Mouse (Mus musculus) heart, embryonic 14.5 days (tissue): ENCODE measurements around the gene Palm. TPM values are rescaled to one million over a fixed set of nuclear protein-coding genes. Genes with fewer than 3 reads are reported as not detected.

Source experiments
- ATAC-seq: fragments of 200-750 bp; cut with Nextera tagmentation; 2 replicates; pipeline ENCODE4 v1.8.0; 2017; ENCODE audit warnings: low read depth, moderate TSS enrichment; ENCODE audit not compliant: insufficient number of reproducible peaks, insufficient read depth, low FRiP score
- H3K27ac ChIP-seq, 2 experiments: fragments of 200-500 bp in 1 of 2; fragments of 300-500 bp in 1 of 2; sonication (generic) in 1 of 2; replicated peaks in 1 of 2; 2 replicates each; pipeline ENCODE4 v1.5.1; 2012 to 2014; ENCODE audit warnings: low read depth in 2 of 2, low read length in 2 of 2, control low read depth in 1 of 2, mild to moderate bottlenecking in 1 of 2, mixed read lengths in 1 of 2; ENCODE audit not compliant: control insufficient read depth in 1 of 2, insufficient read depth in 1 of 2
- H3K27me3 ChIP-seq: fragments of 300-500 bp; sonication (generic); 2 replicates; pipeline ENCODE4 v1.6.1; 2014; ENCODE audit warnings: mild to moderate bottlenecking, low read length, control low read depth; ENCODE audit not compliant: control insufficient read depth, insufficient read depth
- H3K36me3 ChIP-seq: fragments of 300-500 bp; sonication (generic); 2 replicates; pipeline ENCODE4 v1.6.1; 2014; ENCODE audit warnings: mild to moderate bottlenecking, control low read depth, low read length, mixed read lengths; ENCODE audit not compliant: control insufficient read depth, insufficient read depth
- H3K4me1 ChIP-seq, 2 experiments: fragments of 200-500 bp in 1 of 2; fragments of 300-500 bp in 1 of 2; sonication (generic) in 1 of 2; 2 replicates each; pipeline ENCODE4 v1.6.1; 2012 to 2014; ENCODE audit warnings: low read length in 2 of 2, control low read depth in 1 of 2, mixed read lengths in 1 of 2; ENCODE audit not compliant: control insufficient read depth in 2 of 2, insufficient read depth in 2 of 2
- H3K4me2 ChIP-seq: fragments of 300-500 bp; sonication (generic); 2 replicates; pipeline ENCODE4 v1.6.1; 2014; ENCODE audit warnings: mild to moderate bottlenecking, low read length
- H3K4me3 ChIP-seq, 2 experiments: fragments of 200-500 bp in 1 of 2; fragments of 300-500 bp in 1 of 2; sonication (generic) in 1 of 2; 2 replicates each; pipeline ENCODE4 v1.5.1; 2012 to 2014; ENCODE audit warnings: low read length in 2 of 2, mild to moderate bottlenecking in 2 of 2, control low read depth in 1 of 2, low read depth in 1 of 2, moderate library complexity in 1 of 2; ENCODE audit not compliant: control insufficient read depth in 1 of 2, insufficient read depth in 1 of 2
- H3K9ac ChIP-seq: fragments of 300-500 bp; sonication (generic); 2 replicates; pipeline ENCODE4 v1.6.1; 2014; ENCODE audit warnings: mild to moderate bottlenecking, low read length
- H3K9me3 ChIP-seq: fragments of 300-500 bp; sonication (generic); 2 replicates; pipeline ENCODE4 v1.6.1; 2016; ENCODE audit warnings: low read length, control low read depth; ENCODE audit not compliant: control insufficient read depth
- WGBS: fragments of 180-500 bp; shearing (Covaris S2); extraction: QIAGEN DNeasy Blood & Tissue Kit; methylation state at CpG from one replicate; pipeline ENCODE4 v1.1.7; 2014; 5-methylcytosine and 5-hydroxymethylcytosine counted together
- polyA plus RNA-seq: library from polyadenylated mRNA; unstranded; fragments of >200 nt; fragmentation: Nextera tagmentation; extraction: Ambion mirVana; gene quantifications from 2 replicates; pipeline ENCODE4 v1.2.1, GENCODE M21; 2014

The Palm gene
- polyA plus RNA-seq, 1 experiment from 2014 or later, result 68.1 TPM

DNA sequence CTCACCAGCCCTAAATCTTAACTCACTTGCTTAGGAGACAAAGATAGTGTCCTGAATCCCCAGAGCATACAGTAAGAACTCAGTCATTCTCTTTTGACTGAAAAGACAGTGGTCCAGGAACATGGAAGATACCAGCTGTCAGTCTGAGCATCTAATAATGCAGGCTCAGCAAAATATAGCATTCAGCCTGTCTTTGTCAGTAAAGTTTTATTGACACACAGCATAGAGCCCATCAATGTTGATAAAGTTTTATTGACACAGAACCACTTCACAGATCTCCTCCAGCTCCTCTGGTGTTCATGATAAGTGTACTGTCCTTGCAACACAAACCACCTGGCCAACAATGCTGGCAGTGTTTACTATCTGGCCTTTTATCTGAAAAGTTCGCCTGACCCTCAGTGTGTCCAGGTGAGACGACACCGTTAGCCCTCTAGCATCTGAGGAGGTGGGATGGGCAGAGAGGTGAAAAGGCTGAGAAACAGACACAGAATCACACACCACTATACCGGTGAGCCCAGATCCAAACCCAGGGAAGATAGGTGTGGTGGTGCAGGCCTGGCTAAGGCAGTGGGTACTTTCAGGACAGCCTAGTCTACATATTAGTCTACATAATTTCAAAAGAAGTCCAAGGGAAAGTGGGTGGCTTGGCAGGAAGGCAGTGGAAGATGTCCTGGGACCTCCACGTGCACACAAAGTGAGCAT, 882 bp upstream of the Palm start:
- Histone ChIP-seq H3K4me3 (no peak overlapping the region), H3K27ac (no peak overlapping the region), H3K9ac (no peak overlapping the region)

DNA sequence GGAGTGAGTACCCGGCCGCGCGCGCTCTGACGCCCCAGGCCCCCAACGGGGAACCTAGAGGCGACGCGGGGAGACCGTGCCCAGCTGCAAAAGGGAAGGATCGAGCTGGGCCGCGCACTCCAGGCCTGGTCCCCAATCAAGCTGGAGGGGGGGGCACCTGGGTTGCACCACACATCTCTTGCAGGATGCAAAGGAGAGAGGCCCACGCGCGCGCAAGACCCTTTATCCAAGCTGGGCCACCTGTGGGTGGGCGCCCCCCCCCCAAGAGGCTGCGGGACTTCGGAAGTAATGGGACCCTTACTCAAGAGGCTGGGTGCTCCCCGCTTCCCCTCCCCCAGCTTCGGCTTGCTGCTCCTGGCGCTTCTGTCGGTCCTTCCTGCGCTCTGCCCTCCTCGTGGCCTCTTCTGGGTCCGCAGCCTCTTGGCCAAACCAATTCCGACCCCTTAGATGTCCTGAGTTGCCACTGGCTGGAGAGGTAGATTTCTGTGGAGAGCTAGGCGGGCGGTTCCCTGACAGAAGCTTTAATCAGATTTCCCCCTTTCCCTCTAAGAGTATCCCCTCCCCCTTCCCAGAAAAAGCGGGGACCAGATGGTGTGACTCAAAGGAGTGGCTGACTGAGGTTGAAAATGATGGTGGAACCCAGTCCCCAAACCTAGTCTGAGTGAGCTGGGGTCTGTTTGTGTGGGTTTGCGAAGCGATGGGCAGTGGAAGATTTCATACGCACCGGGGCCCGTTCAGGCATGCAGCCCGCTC, 542 bp downstream of the Palm start:
- Histone ChIP-seq H3K27me3 (no peaks in the 10 kb centered on the region), H3K4me1 (peaks cover 8 to 12% of the 10 kb centered on the region in 2 experiments; a peak in 2 of 4 replicates), H3K9me3 (no peaks in the 10 kb centered on the region), H3K36me3 (no peaks in the 10 kb centered on the region), H3K4me3 (peak overlapping the region; percentile 82 to 84), H3K9ac (peak overlapping the region; percentile 88), H3K27ac (peak overlapping the region; percentile 77 to 80), H3K4me2 (peak overlapping the region; percentile 85)
- ATAC-seq, result peak; percentile 12; the same call in 1 of the 2 replicates
- 5% methylated on average over 36 of the region's 38 CpGs for WGBS

More for the DNA sequence above, 882 bp upstream of the Palm start:
- Histone ChIP-seq H3K27me3 (no peaks in the 10 kb centered on the region), H3K4me1 (peaks cover 8 to 12% of the 10 kb centered on the region in 2 experiments; a peak in 2 of 4 replicates), H3K4me2 (no peak overlapping the region), H3K36me3 (no peaks in the 10 kb centered on the region), H3K9me3 (no peaks in the 10 kb centered on the region)
- 80% methylated on average over 5 of the region's 5 CpGs for WGBS
- ATAC-seq, result no peak

DNA sequence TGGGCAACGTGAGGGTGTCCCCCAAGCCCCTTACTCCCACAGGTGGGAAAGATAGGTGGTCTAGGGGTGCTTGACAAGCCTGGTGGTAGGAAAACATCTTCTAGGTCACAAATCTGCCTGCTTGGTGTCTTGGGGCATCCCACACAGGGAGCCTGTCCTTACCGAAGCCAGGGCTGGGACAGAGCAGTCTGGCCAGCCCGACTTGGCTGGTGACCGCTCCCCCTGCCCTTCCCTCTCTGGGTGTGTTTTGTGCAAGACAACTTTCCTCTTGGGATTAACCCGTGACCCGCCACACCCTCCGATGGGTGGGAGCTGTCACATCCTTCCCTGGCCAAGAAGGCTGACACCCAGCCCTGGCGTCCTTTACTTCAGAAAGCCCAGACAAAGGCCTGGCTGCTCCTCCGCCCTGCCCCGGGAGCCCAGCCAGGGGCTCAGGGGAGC, 1.1 kb downstream of the Palm start:
- H3K36me3 ChIP-seq, result no peaks in the 10 kb centered on the region
- peaks cover 8 to 12% of the 10 kb centered on the region in 2 experiments; a peak in 2 of 4 replicates for H3K4me1 ChIP-seq
- peak overlapping the region; percentile 85 for H3K4me2 ChIP-seq
- H3K9me3 ChIP-seq, result no peaks in the 10 kb centered on the region
- 23% methylated on average over 10 of the region's 10 CpGs for WGBS
- no peaks in the 10 kb centered on the region for H3K27me3 ChIP-seq
- peak overlapping the region; percentile 88 for H3K9ac ChIP-seq
- H3K27ac ChIP-seq, result peak overlapping the region; percentile 77 to 80
- peak overlapping the region; percentile 82 to 84 for H3K4me3 ChIP-seq
- ATAC-seq, result peak; percentile 42; the same call in 1 of the 2 replicates

DNA sequence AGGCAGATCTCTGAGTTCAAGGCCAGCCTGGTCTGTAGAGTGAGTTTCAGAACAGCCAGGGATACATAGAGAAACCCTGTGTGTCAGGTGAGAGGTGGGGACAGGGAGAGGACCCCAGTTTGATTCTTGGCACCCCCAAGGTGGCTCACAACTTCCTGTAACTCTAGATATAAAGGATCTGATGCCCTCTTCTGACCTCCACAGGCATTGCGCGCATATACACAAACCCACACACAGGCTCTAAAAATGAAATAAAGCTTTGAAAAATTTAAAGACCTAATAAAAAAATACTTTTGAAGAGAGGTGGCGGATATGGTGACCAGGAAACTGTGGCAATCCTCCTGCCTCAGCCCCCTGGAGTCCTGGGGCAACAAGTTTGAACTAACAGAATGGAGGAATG, 2.5 kb downstream of the Palm start:
- no peaks in the 10 kb centered on the region for H3K36me3 ChIP-seq
- no peak overlapping the region for H3K4me3 ChIP-seq
- H3K4me1 ChIP-seq, result peaks cover 8 to 12% of the 10 kb centered on the region in 2 experiments; a peak in 2 of 4 replicates
- no peak for ATAC-seq
- 92% methylated on average over 3 of the region's 3 CpGs for WGBS
- no peak overlapping the region for H3K27ac ChIP-seq
- no peak overlapping the region for H3K4me2 ChIP-seq
- H3K9ac ChIP-seq, result no peak overlapping the region
- no peaks in the 10 kb centered on the region for H3K27me3 ChIP-seq
- no peaks in the 10 kb centered on the region for H3K9me3 ChIP-seq

DNA sequence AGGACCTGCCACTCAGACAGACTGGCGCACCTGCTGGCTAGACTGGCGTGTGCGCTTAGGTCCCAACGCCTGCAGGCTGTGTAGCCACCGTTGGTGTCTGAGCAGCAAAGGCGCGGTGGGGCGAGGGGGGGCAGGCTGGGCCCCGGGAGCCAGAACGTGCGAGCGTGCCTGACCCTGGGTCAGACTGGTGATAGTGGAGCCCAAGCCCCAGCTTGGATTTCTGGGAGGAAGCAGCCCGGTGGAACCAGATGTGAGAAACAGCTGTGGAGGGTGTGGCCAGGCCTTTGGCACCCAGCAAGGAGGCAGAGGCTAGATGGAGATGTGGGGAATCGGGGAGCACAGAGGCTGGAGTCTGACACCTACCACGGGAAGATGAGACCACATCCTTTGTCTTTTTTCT, 4.0 kb downstream of the Palm start:
- Histone ChIP-seq H3K9ac (no peak overlapping the region), H3K27ac (0 out of 4 replicates have a peak overlapping the region, but pooled peaks of 1 of the 2 experiments have one; percentile 9), H3K4me3 (no peak overlapping the region), H3K27me3 (no peaks in the 10 kb centered on the region), H3K4me2 (no peak overlapping the region; the same call in 1 of the 2 replicates), H3K4me1 (peaks cover 14 to 19% of the 10 kb centered on the region in 2 experiments; a peak in 3 of 4 replicates), H3K9me3 (no peaks in the 10 kb centered on the region), H3K36me3 (no peaks in the 10 kb centered on the region)
- ATAC-seq, result no peak
- 31% methylated on average over 15 of the region's 15 CpGs for WGBS

DNA sequence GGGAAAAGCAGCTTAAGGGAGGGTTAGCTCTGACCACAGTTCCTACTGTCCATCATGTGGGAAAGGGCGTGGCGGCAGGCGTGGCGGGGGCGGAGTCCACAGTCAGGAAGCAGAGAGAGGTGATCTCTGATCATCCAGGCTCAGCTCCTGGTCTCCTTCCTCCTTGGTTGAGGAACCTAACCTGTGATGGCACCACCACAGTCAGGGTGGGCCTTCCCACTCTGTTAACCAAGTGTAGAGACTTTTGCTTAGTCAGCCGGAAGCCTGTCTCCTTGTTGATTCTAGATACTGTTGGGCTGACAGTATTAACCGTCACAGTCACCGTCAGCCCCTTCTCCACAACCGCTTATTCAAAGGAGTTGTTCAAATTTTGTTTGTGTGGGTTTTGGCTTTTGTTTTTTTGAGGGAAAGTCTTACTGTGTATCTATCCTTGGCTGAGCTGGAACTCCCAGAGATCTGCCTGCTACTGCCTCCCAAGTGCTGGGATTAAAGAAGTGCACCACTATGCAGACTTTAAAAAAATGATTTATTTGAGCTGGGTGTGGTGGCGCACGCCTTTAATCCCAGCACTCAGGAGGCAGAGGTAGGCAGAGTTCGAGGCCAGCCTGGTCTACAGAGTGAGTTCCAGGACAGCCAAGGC, 5.0 kb downstream of the Palm start:
- H3K27me3 ChIP-seq, result no peaks in the 10 kb centered on the region
- H3K27ac ChIP-seq, result no peak overlapping the region
- H3K9me3 ChIP-seq, result no peaks in the 10 kb centered on the region
- 81% methylated on average over 12 of the region's 12 CpGs for WGBS
- H3K4me2 ChIP-seq, result no peak overlapping the region
- no peak overlapping the region for H3K4me3 ChIP-seq
- H3K9ac ChIP-seq, result no peak overlapping the region
- H3K36me3 ChIP-seq, result no peaks in the 10 kb centered on the region
- no peak for ATAC-seq
- peaks cover 23 to 30% of the 10 kb centered on the region in 2 experiments for H3K4me1 ChIP-seq

DNA sequence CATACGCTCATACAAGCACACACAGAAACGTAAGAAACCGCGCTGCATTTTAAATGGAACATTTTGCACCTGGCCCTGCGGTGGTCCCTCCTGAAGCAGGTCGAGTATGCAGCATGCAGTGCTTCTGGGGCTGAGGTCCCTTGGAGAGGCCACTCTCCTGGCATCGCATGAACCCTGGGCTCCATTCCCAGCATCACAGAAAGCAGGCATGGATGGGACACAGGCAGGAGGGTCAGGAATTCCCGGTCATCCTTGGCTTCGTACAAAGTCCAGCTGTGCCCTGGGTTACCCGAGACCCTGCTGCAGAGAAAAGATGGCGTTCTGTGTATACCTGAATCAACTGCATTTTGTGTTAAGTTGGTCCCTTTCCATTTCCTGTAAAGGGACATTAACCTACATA, 7.1 kb downstream of the Palm start:
- peaks cover 25 to 32% of the 10 kb centered on the region in 2 experiments for H3K4me1 ChIP-seq
- H3K27ac ChIP-seq, result no peak overlapping the region
- no peaks in the 10 kb centered on the region for H3K27me3 ChIP-seq
- H3K4me2 ChIP-seq, result no peak overlapping the region
- no peak overlapping the region for H3K4me3 ChIP-seq
- WGBS, result 80% methylated on average over 11 of the region's 11 CpGs
- H3K9ac ChIP-seq, result no peak overlapping the region
- no peak for ATAC-seq
- no peaks in the 10 kb centered on the region for H3K9me3 ChIP-seq
- H3K36me3 ChIP-seq, result no peaks in the 10 kb centered on the region
